Mouse (Mus musculus) liver, embryonic 14.5 days (tissue): ENCODE results near the gene Rrp7a.

Source experiments
- CTCF ChIP-seq: IDR thresholded peaks from 2 replicates; pipeline ENCODE4 v1.5.1; 2016; ENCODE audit warnings: antibody characterized with exemption, low read depth, control low read depth
- EP300 ChIP-seq: IDR thresholded peaks from 2 replicates; pipeline ENCODE4 v1.6.1; 2016; ENCODE audit warnings: antibody characterized with exemption, low read depth

DNA sequence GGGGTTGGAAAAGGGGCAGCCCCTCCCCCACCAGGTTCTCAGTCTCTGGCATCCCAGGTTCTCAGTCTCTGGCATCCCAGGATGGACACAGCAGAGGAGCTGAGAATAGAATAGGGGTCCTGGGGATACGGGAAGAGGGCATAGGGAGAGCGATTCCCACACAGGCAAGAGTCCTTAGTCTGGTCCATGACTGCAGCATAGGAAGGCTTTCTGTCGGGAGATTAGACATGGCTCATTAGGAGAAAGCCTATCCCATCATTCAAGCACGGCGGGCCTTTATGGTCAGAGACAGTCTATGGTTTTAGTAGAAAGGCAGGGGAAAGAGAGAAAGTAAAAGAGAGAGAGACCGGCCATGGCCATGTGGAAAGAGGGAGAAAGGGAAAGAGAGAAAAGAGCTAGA is 14.8 kb downstream of the Rrp7a start:
- no peak for TF ChIP-seq CTCF
- TF ChIP-seq EP300: no peak
